Comparison of ENCODE assay signal across 16 mouse cellular contexts in genomic region chr1:132196337-132196736, GRCm38 (mm10). TPM values are rescaled to one million over a fixed set of nuclear protein-coding genes. Genes with fewer than 3 reads are reported as not detected.
DNase-seq lines count a peak whose midpoint lies in the region; ATAC-seq and TF ChIP-seq lines count a peak whose summit lies in the region.
"Had no signal": no experiment of that assay in that cellular context is flagged by ENCODE, and none has a peak within 500 bp of the region (broad histone marks: within the 10 kb centered on the region; RNA-seq: fewer than 3 reads in every experiment).

No protein-coding gene starts in this region.

- peak; percentile 45 for ATAC-seq in lung, embryonic 16.5 days (ENCODE audit: low read depth)
- no peak for ATAC-seq in forebrain, embryonic 14.5 days
- ATAC-seq in neural tube, embryonic 15.5 days (ENCODE audit: low FRiP score) = no peak
- ATAC-seq: liver, embryonic 12.5 days had no signal

- no peak overlapping the region for H3K4me3 ChIP-seq in lung, embryonic 16.5 days (ENCODE audit: low read length)
- no peak overlapping the region for H3K4me3 ChIP-seq in forebrain, embryonic 14.5 days (ENCODE audit: low read depth, low read length)
- H3K4me3 ChIP-seq in midbrain, embryonic 10.5 days = peak overlapping the region; percentile 86
- no peak overlapping the region for H3K4me3 ChIP-seq in neural tube, embryonic 15.5 days (replicated peaks)
- no peak overlapping the region for H3K4me3 ChIP-seq in gastrocnemius, adult 2 months
- H3K4me3 ChIP-seq: liver, embryonic 12.5 days; megakaryocyte, embryonic 14.5 days had no signal

- H3K9me3 ChIP-seq in lung, embryonic 16.5 days (ENCODE audit: control insufficient read depth, low read length) = no peaks in the 10 kb centered on the region
- H3K9me3 ChIP-seq in forebrain, embryonic 14.5 days (replicated peaks; ENCODE audit: control insufficient read depth, low read length) = no peaks in the 10 kb centered on the region
- no peaks in the 10 kb centered on the region for H3K9me3 ChIP-seq in midbrain, embryonic 10.5 days (replicated peaks)
- H3K9me3 ChIP-seq in neural tube, embryonic 15.5 days (replicated peaks) = no peaks in the 10 kb centered on the region
- H3K9me3 ChIP-seq: liver, embryonic 12.5 days; megakaryocyte, embryonic 14.5 days had no signal

- H3K4me1 ChIP-seq in lung, embryonic 16.5 days (replicated peaks; ENCODE audit: control insufficient read depth, insufficient read depth, low read length) = peaks cover 24% of the 10 kb centered on the region
- peaks cover 87% of the 10 kb centered on the region for H3K4me1 ChIP-seq in forebrain, embryonic 14.5 days (ENCODE audit: control insufficient read depth, insufficient read depth, low read length)
- peaks cover 100% of the 10 kb centered on the region for H3K4me1 ChIP-seq in midbrain, embryonic 10.5 days
- peaks cover 97% of the 10 kb centered on the region for H3K4me1 ChIP-seq in neural tube, embryonic 15.5 days
- H3K4me1 ChIP-seq: megakaryocyte, embryonic 14.5 days had no signal

- no peaks in the 10 kb centered on the region for H3K36me3 ChIP-seq in lung, embryonic 16.5 days (ENCODE audit: control insufficient read depth, insufficient read depth, low read length)
- H3K36me3 ChIP-seq in forebrain, embryonic 14.5 days (ENCODE audit: control insufficient read depth, insufficient read depth, low read length) = peaks cover 4% of the 10 kb centered on the region; the same call in 1 of the 2 replicates
- H3K36me3 ChIP-seq in midbrain, embryonic 10.5 days = peaks cover 25% of the 10 kb centered on the region
- no peaks in the 10 kb centered on the region for H3K36me3 ChIP-seq in neural tube, embryonic 15.5 days
- H3K36me3 ChIP-seq: liver, embryonic 12.5 days had no signal

- no peak for DNase-seq in lung, postnatal 14 days
- DNase-seq in forebrain, embryonic 14.5 days (ENCODE audit: low spot score) = no peak
- DNase-seq in midbrain, embryonic 10.5 days (ENCODE audit: low spot score) = peak; percentile 23
- no peak for DNase-seq in heart, postnatal 36 days
- DNase-seq in left cerebral cortex, postnatal 14 days (ENCODE audit: low spot score in 2 of 2) = no peak
- no peak for DNase-seq in gastrocnemius, adult 2 months
- DNase-seq: heart, postnatal 14 days; kidney, adult 2 months; layer of hippocampus, postnatal 36 days; spleen, adult 18-20 months had no signal

- intact Hi-C loops in heart, postnatal 36 days (cut with DNase I) = no loop called here
- intact Hi-C loops in left cerebral cortex, postnatal 14 days (cut with DNase I) = no loop called here
- intact Hi-C loops in gastrocnemius, adult 2 months (cut with DNase I) = no loop called here

- H3K27ac ChIP-seq in lung, embryonic 16.5 days (ENCODE audit: low read length) = peak overlapping the region; percentile 88
- no peak overlapping the region for H3K27ac ChIP-seq in forebrain, embryonic 14.5 days (ENCODE audit: low read depth, low read length)
- H3K27ac ChIP-seq in midbrain, embryonic 10.5 days (replicated peaks) = peak overlapping the region; percentile 100
- H3K27ac ChIP-seq in neural tube, embryonic 15.5 days (replicated peaks) = no peak overlapping the region
- no peak overlapping the region for H3K27ac ChIP-seq in gastrocnemius, adult 2 months
- H3K27ac ChIP-seq: liver, embryonic 12.5 days had no signal

- H3K4me2 ChIP-seq in lung, embryonic 16.5 days (ENCODE audit: low read depth, low read length) = no peak overlapping the region
- H3K4me2 ChIP-seq in forebrain, embryonic 14.5 days (ENCODE audit: low read length) = peak overlapping the region; percentile 59; the same call in 1 of the 2 replicates
- peak overlapping the region; percentile 68 for H3K4me2 ChIP-seq in neural tube, embryonic 15.5 days
- H3K4me2 ChIP-seq: liver, embryonic 12.5 days had no signal

- H3K27me3 ChIP-seq in lung, embryonic 16.5 days (ENCODE audit: control insufficient read depth, insufficient read depth, low read depth, low read length) = peaks cover 15% of the 10 kb centered on the region; the same call in 1 of the 2 replicates
- no peaks in the 10 kb centered on the region for H3K27me3 ChIP-seq in forebrain, embryonic 14.5 days (replicated peaks; ENCODE audit: control insufficient read depth, insufficient read depth, low read length)
- peaks cover 37% of the 10 kb centered on the region for H3K27me3 ChIP-seq in midbrain, embryonic 10.5 days (ENCODE audit: low read depth, poor library complexity, severe bottlenecking)
- H3K27me3 ChIP-seq in neural tube, embryonic 15.5 days (replicated peaks) = no peaks in the 10 kb centered on the region

- no peak for TF ChIP-seq CTCF in gastrocnemius, adult 2 months (IDR thresholded peaks at IDR 0.05)

- WGBS in lung, embryonic 16.5 days = 21% methylated on average over 7 of the region's 7 CpGs
- WGBS in forebrain, embryonic 14.5 days = 7% methylated on average over 7 of the region's 7 CpGs
- 13% methylated on average over 7 of the region's 7 CpGs for WGBS in midbrain, embryonic 10.5 days
- 13% methylated on average over 7 of the region's 7 CpGs for WGBS in neural tube, embryonic 15.5 days

- H3K9ac ChIP-seq in lung, embryonic 16.5 days (ENCODE audit: low read length) = no peak overlapping the region
- peak overlapping the region; percentile 25; the same call in 1 of the 2 replicates for H3K9ac ChIP-seq in forebrain, embryonic 14.5 days (ENCODE audit: low read length)
- no peak overlapping the region for H3K9ac ChIP-seq in neural tube, embryonic 15.5 days (replicated peaks)
- H3K9ac ChIP-seq: liver, embryonic 12.5 days had no signal

RNA-seq across cellular contexts. Expression of gene AC124108.1, which starts 5.1 kb away (rescaled TPM):
- polyA plus RNA-seq in lung, embryonic 16.5 days (2015; fragmentation: Nextera tagmentation; extraction: Ambion mirVana) = 0.50 and 0.63 TPM in 2 replicates
- 2.2 and 2.9 TPM in 2 replicates for polyA plus RNA-seq in forebrain, embryonic 14.5 days (2014; fragmentation: Nextera tagmentation; extraction: Ambion mirVana)
- 2.3 and 4.0 TPM in 2 replicates for polyA plus RNA-seq in midbrain, embryonic 10.5 days (2016; fragmentation: Nextera tagmentation; extraction: Ambion mirVana)
- polyA plus RNA-seq in neural tube, embryonic 15.5 days (2015; fragmentation: Nextera tagmentation; extraction: Ambion mirVana) = 1.4 and 1.6 TPM in 2 replicates
- not detected for total RNA-seq in heart, postnatal 36 days (2021)
- 1 to 10 TPM; 3.7 to 3.9 TPM for total RNA-seq in left cerebral cortex, postnatal 14 days (2021)
- total RNA-seq in gastrocnemius, adult 2 months (2021) = not detected
- total RNA-seq: granulocyte monocyte progenitor cell, adult 5-6 weeks; heart, postnatal 14 days had no signal
- polyA plus RNA-seq: kidney, adult 2 months; liver, embryonic 12.5 days; thymus, postnatal 0 days had no signal

RNA-seq across cellular contexts. Expression of gene Lemd1, which starts 5.1 kb away (rescaled TPM):
- polyA plus RNA-seq in lung, embryonic 16.5 days (2015; fragmentation: Nextera tagmentation; extraction: Ambion mirVana) = 1.2 and 1.8 TPM in 2 replicates
- polyA plus RNA-seq in forebrain, embryonic 14.5 days (2014; fragmentation: Nextera tagmentation; extraction: Ambion mirVana) = 15.5 and 18.7 TPM in 2 replicates
- polyA plus RNA-seq in midbrain, embryonic 10.5 days (2016; fragmentation: Nextera tagmentation; extraction: Ambion mirVana) = 6.2 and 8.4 TPM in 2 replicates
- polyA plus RNA-seq in neural tube, embryonic 15.5 days (2015; fragmentation: Nextera tagmentation; extraction: Ambion mirVana) = 16.9 and 17.6 TPM in 2 replicates
- not detected for total RNA-seq in heart, postnatal 36 days (2021)
- 1 to 10 TPM; 4.1 to 4.6 TPM for total RNA-seq in left cerebral cortex, postnatal 14 days (2021)
- not detected for total RNA-seq in gastrocnemius, adult 2 months (2021)
- total RNA-seq: granulocyte monocyte progenitor cell, adult 5-6 weeks; heart, postnatal 14 days had no signal
- polyA plus RNA-seq: kidney, adult 2 months; liver, embryonic 12.5 days had no signal

RNA-seq across cellular contexts. Expression of gene Gm10188, which starts 33.2 kb away (rescaled TPM):
- polyA plus RNA-seq in lung, embryonic 16.5 days (2015; fragmentation: Nextera tagmentation; extraction: Ambion mirVana) = 0.63 TPM in 1 of 2 replicates, not detected in the other
- polyA plus RNA-seq in forebrain, embryonic 14.5 days (2014; fragmentation: Nextera tagmentation; extraction: Ambion mirVana) = not detected in 2 replicates
- 0.23 and 0.46 TPM in 2 replicates for polyA plus RNA-seq in midbrain, embryonic 10.5 days (2016; fragmentation: Nextera tagmentation; extraction: Ambion mirVana)
- polyA plus RNA-seq in neural tube, embryonic 15.5 days (2015; fragmentation: Nextera tagmentation; extraction: Ambion mirVana) = 0.50 and 0.59 TPM in 2 replicates
- total RNA-seq in heart, postnatal 36 days (2021) = not detected
- not detected for total RNA-seq in left cerebral cortex, postnatal 14 days (2021)
- not detected for total RNA-seq in gastrocnemius, adult 2 months (2021)
- total RNA-seq: granulocyte monocyte progenitor cell, adult 5-6 weeks; heart, postnatal 14 days; layer of hippocampus, postnatal 36 days had no signal
- polyA plus RNA-seq: kidney, adult 2 months; liver, embryonic 12.5 days; thymus, postnatal 0 days had no signal

RNA-seq across cellular contexts. Expression of gene Cdk18, which starts 56.9 kb away (rescaled TPM):
- 8.7 and 9.0 TPM in 2 replicates for polyA plus RNA-seq in lung, embryonic 16.5 days (2015; fragmentation: Nextera tagmentation; extraction: Ambion mirVana)
- 0.31 and 0.69 TPM in 2 replicates for polyA plus RNA-seq in forebrain, embryonic 14.5 days (2014; fragmentation: Nextera tagmentation; extraction: Ambion mirVana)
- polyA plus RNA-seq in midbrain, embryonic 10.5 days (2016; fragmentation: Nextera tagmentation; extraction: Ambion mirVana) = 0.68 and 0.72 TPM in 2 replicates
- polyA plus RNA-seq in neural tube, embryonic 15.5 days (2015; fragmentation: Nextera tagmentation; extraction: Ambion mirVana) = 0.68 and 1.6 TPM in 2 replicates
- 10 to 100 TPM; 16.5 to 17.9 TPM for total RNA-seq in heart, postnatal 36 days (2021)
- 10 to 100 TPM; 17.0 to 28.3 TPM for total RNA-seq in left cerebral cortex, postnatal 14 days (2021)
- 1 to 10 TPM; 3.0 to 4.1 TPM for total RNA-seq in gastrocnemius, adult 2 months (2021)

Comparison
In these comparisons a context has a peak if more than half of its experiments do, and no peak if none do; other contexts are left out.
1. H3K27ac ChIP-seq: peak in lung, embryonic 16.5 days (single experiment) and midbrain, embryonic 10.5 days (single experiment); none in forebrain, embryonic 14.5 days (single experiment), neural tube, embryonic 15.5 days (single experiment) and gastrocnemius, adult 2 months (single experiment).